Comparison of ENCODE assay signal across 20 mouse cellular contexts in the genomic region with DNA sequence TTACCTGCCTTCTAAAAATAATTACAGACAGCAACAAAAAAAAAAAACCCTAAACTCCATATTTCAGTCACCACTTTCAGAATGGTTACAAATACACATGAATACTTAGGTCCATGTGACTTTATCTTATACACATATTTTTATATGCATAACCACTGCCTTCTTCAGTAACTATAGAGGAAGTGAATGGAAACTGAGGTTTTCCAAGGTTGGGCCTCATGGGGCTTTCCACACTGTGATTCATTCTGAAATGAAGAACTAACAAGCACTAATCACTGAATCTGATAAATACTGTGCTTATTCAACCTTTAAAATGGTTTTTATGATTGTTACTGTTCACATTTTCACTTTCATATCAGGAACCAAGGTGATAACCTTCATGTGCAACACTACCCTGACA.
A peak's percentile ranks its signal among the peaks of the same experiment; 100 is the strongest.
DNase-seq lines count a peak whose midpoint lies in the region; ATAC-seq and TF ChIP-seq lines count a peak whose summit lies in the region.
"Had no signal": no experiment of that assay in that cellular context is flagged by ENCODE, and none has a peak within 500 bp of the region (broad histone marks: within the 10 kb centered on the region; RNA-seq: fewer than 3 reads in every experiment).

No protein-coding gene starts in this region.

- no peaks in the 10 kb centered on the region for H3K36me3 ChIP-seq in neural tube, embryonic 13.5 days
- H3K36me3 ChIP-seq in neural tube, embryonic 15.5 days = no peaks in the 10 kb centered on the region
- H3K36me3 ChIP-seq: embryonic facial prominence, embryonic 15.5 days; forebrain, embryonic 10.5 days; heart, embryonic 13.5 days; hindbrain, embryonic 15.5 days had no signal

- H3K27ac ChIP-seq in neural tube, embryonic 13.5 days (replicated peaks) = peak overlapping the region; percentile 78
- H3K27ac ChIP-seq in neural tube, embryonic 15.5 days (replicated peaks) = no peak overlapping the region
- H3K27ac ChIP-seq: embryonic facial prominence, embryonic 15.5 days; forebrain, embryonic 10.5 days; gastrocnemius, adult 2 months; heart, embryonic 13.5 days; hindbrain, embryonic 15.5 days had no signal

- no peaks in the 10 kb centered on the region for H3K9me3 ChIP-seq in neural tube, embryonic 13.5 days
- no peaks in the 10 kb centered on the region for H3K9me3 ChIP-seq in neural tube, embryonic 15.5 days (replicated peaks)
- H3K9me3 ChIP-seq: embryonic facial prominence, embryonic 15.5 days; forebrain, embryonic 10.5 days; heart, embryonic 13.5 days; hindbrain, embryonic 15.5 days had no signal

- peak; percentile 52 to 69 for DNase-seq in B cell, adult 2 months
- DNase-seq in testis, postnatal 10 days (ENCODE audit: low spot score) = no peak
- DNase-seq in lung, adult 2 months = no peak
- DNase-seq: adrenal gland, postnatal 10 days; cerebellum, adult 11 months; cerebellum, adult 8-10 months; cerebellum, postnatal 14 days; embryo, embryonic 11 days; gastrocnemius, adult 2 months; gastrocnemius, postnatal 25 days; heart, postnatal 36 days had no signal

- H3K4me1 ChIP-seq in neural tube, embryonic 13.5 days (replicated peaks) = peaks cover 29% of the 10 kb centered on the region
- H3K4me1 ChIP-seq in neural tube, embryonic 15.5 days = peaks cover 16% of the 10 kb centered on the region
- H3K4me1 ChIP-seq in lung, adult 2 months (ENCODE audit: control insufficient read depth, insufficient read depth, low read length) = no peaks in the 10 kb centered on the region; the same call in 1 of the 2 replicates
- H3K4me1 ChIP-seq: embryonic facial prominence, embryonic 15.5 days; heart, embryonic 13.5 days had no signal

- TF ChIP-seq POLR2A in lung, adult 2 months (IDR thresholded peaks at IDR 0.05; ENCODE audit: borderline replicate concordance, extremely low read depth, low read depth, low read length) = no peak

- H3K4me3 ChIP-seq in neural tube, embryonic 13.5 days = no peak overlapping the region
- no peak overlapping the region for H3K4me3 ChIP-seq in neural tube, embryonic 15.5 days (replicated peaks)
- H3K4me3 ChIP-seq in lung, adult 2 months (replicated peaks; ENCODE audit: extremely low read depth, low read depth, low read length) = no peak overlapping the region
- H3K4me3 ChIP-seq: embryonic facial prominence, embryonic 15.5 days; erythroblast, embryonic 14.5 days; forebrain, embryonic 10.5 days; gastrocnemius, adult 2 months; heart, embryonic 13.5 days; hindbrain, embryonic 15.5 days had no signal

- H3K27me3 ChIP-seq in neural tube, embryonic 13.5 days = no peaks in the 10 kb centered on the region
- no peaks in the 10 kb centered on the region for H3K27me3 ChIP-seq in neural tube, embryonic 15.5 days (replicated peaks)
- H3K27me3 ChIP-seq: embryonic facial prominence, embryonic 15.5 days; heart, embryonic 13.5 days; hindbrain, embryonic 15.5 days had no signal

- no peak for ATAC-seq in neural tube, embryonic 13.5 days (ENCODE audit: low read depth)
- ATAC-seq in neural tube, embryonic 15.5 days (ENCODE audit: low FRiP score) = no peak
- ATAC-seq in CD4-positive, CD25-positive, alpha-beta regulatory T cell, adult 4 months = peak; percentile 67
- ATAC-seq in neutrophil, adult 5-6 weeks (ENCODE audit: extremely low read depth, insufficient number of reproducible peaks, low FRiP score, poor library complexity, severe bottlenecking) = peak; percentile 55; the same call in 1 of the 2 replicates

- TF ChIP-seq CTCF in lung, adult 2 months (IDR thresholded peaks at IDR 0.05; ENCODE audit: insufficient read depth, low read length) = no peak

- H3K4me2 ChIP-seq in neural tube, embryonic 13.5 days = no peak overlapping the region
- H3K4me2 ChIP-seq in neural tube, embryonic 15.5 days = no peak overlapping the region
- H3K4me2 ChIP-seq: embryonic facial prominence, embryonic 15.5 days; heart, embryonic 13.5 days; hindbrain, embryonic 15.5 days had no signal

- no peak overlapping the region for H3K9ac ChIP-seq in neural tube, embryonic 13.5 days
- no peak overlapping the region for H3K9ac ChIP-seq in neural tube, embryonic 15.5 days (replicated peaks)
- H3K9ac ChIP-seq: embryonic facial prominence, embryonic 15.5 days; heart, embryonic 13.5 days; hindbrain, embryonic 15.5 days had no signal

Comparison
In these comparisons a context has a peak if more than half of its experiments do, and no peak if none do; other contexts are left out.
1. ATAC-seq: peak in CD4-positive, CD25-positive, alpha-beta regulatory T cell, adult 4 months (single experiment) and neutrophil, adult 5-6 weeks (single experiment); none in neural tube, embryonic 13.5 days (single experiment) and neural tube, embryonic 15.5 days (single experiment).
2. DNase-seq: peak in B cell, adult 2 months (2 of 2); none in testis, postnatal 10 days (single experiment) and lung, adult 2 months (single experiment).